Mouse (Mus musculus): Measurements from ENCODE around the gene Zfp536.

The Zfp536 gene

GRCm38 (mm10) chr7:37466477-37467243 lies 306.8 kb downstream of the Zfp536 start:
- no peak for DNase-seq (ENCODE audit: low spot score)

DNA sequence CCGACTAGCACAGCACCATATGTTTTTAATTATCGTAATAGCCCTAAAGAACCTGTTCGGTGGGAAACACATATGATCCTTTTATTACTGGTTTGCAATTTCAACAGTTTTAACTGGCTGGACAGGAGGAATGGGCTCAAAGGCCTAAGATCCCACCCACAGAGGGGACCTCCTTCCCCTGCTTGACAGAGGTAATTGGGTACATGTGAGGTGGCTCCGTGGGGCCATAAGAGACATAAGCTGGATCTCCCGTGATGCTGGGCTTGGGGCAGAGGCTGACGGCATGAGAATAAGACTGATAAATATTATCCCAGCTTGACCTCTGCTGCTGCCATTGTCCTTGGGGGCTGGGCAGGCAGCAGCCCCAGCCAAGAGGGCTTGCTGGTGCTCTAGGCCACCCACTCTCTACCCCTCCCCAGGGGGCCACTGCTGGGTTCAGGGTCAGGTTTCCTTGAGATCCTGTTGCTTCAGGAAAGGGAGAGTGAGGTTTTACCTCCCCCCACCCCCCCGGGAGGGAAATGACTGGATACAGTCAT lies 309.2 kb downstream of the Zfp536 start:
- DNase-seq (ENCODE audit: low spot score): no peak

DNA sequence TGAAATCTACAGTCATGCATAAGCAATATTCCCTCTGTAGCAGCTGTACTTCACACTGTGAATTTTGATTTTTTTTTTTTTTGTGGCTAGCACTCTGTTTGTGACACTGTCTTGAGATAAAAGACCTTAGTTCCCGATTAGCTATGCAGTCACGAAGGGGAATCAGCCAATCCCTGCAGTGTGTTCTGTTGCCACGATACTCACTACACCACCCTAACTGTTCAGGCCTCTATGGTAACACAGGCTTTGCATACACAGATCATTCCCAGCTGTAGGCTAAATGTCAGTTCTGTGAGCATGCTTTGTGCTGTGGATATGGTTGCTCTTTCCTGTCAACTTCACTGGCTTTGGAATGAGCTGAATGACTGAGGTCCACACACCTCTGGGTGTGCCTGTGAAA lies 325.9 kb downstream of the Zfp536 start:
- DNase-seq (ENCODE audit: low spot score): no peak

DNA sequence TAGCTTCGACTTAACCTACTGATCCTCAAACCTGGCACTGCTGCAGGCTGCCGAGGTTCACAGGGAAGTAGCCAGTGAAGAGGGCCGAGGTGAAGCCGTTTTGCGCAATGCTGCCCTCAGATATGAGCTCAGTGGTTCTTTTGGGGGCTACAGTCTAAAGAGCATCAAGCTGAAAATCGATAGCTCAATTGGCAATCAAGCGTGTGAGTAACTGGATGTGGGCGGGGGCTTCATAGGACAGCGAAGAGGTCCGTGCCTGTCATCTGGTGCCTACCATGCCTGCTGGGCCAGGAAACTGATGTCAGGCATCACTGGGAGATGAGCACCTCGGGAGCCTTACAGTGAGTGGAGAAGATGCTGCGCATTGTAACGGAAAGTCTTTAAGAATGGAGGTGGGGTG lies 333.5 kb downstream of the Zfp536 start:
- no peak for DNase-seq (ENCODE audit: low spot score)

DNA sequence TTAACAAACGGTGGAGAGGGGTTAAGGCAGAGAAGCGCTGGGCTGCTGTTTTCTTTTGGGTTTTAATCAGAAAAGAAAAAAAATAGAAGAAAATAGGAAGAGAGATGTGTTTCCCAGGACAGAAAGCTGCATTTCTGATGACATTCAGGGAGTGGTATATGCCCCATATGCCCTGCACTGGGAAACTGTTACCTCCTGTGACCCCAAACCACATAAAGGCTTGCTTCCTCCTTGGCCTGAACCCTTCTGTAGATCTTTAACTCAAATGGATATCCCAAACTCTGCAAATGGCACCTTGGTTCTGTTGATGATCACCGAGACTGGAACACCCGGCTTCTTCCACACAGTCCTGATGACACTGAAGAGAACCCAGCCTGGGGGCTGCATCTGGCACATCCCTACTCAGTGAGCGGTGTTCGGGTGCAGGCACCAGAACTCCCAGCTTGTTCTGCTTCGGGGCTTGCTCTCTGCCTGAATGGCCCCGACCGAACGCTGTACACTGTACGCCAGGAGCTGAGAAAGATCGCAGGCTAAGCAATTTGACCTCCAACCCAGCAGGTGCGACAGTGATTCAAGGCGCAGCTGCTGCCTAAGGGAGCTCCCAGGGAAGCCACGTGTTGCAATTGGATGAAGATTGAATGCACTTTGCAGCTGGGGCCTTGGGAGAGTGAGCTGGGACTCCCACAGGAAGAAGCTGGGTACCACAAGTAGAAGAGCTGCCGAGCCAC lies 334.2 kb downstream of the Zfp536 start:
- peak; percentile 9 for DNase-seq (ENCODE audit: low spot score)

DNA sequence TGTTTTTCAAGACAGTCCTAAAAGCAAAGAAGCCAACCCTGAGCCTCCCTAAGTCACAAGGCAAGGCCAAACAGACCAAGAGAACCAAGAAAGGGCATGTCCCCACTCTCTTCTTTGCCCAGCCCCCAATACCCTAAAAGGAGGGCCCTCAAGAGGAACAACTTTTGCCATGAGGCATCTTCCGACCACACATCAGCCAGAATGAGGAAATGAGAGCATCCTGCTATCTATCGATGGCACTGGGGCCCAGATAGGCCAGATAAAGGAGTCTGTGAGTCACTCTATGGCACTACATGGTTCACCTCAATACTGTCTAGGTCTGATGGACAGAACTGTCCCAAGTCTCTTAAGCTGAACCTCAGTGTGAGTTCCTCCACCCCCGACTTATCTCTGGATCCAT lies 335.6 kb downstream of the Zfp536 start:
- no peak for DNase-seq (ENCODE audit: low spot score)

DNA sequence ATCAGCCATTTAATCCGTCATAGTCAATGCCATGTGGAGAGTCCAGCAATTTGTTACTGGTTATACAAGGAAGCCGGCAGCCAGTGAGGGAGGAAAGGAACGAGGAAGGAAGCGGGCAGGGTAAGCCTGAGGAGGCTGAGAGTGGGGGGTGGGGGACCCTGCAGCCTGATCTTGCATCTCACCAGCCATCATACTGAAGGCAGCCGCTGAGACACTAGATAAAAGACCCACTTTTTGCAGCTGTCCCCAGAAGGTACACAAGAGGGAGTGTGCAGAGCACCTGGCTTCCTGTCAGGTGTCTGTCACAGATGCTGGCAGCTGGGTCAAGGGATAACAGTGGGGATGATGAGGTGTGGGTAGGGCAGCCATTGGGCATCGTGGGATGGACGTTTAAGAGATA lies 340.3 kb downstream of the Zfp536 start:
- no peak for DNase-seq (ENCODE audit: low spot score)

DNA sequence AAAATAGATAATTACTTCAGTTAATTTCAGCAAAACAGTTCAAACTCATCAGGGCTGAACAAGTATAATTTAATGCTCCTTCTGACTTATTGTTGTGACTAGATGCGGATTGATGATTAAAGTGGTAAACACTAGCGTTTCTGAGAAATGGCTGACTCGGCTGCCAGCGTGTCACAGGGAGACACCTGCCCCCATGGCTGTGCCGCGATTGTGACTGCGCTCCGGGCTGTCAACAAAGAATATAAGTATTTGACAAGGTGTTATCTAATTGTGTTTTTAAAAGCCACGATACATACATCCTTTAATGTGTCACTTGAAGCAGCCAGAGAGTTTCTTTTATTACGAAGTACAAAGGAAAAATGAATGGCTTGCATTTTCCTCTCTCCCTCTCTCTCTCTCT lies 342.0 kb downstream of the Zfp536 start:
- DNase-seq (ENCODE audit: low spot score): no peak

- no peak for DNase-seq (ENCODE audit: low spot score)
Measured at GRCm38 (mm10) chr7:37426061-37426460, 347.4 kb downstream of the Zfp536 start.

DNA sequence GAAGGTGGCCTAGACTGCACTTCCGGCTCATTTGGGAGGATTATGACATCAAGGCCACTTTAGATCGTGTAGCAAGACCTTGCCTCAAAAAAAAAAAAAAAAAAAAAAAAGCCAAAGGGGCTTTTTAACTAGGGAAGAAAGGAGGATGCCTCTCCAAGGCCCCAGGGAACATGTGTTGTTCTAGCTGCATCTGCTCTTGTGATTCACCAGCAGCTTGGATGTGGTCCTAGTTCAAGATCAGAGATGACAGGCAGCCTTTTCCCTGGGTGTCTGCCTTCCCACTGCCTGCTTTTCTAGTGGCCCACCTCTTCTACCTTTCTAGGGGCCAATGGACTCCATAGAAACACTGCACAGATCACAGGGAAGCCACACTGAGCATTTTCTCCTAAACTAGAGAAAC lies 350.5 kb downstream of the Zfp536 start:
- no peak for DNase-seq (ENCODE audit: low spot score)
